Mouse (Mus musculus) heart, postnatal 0 days (tissue): ENCODE measurements at regions not wholly inside any gene's neighbourhood (a gene's known extent, or its start where the extent isn't known, plus 50 kb on each side); places are given as distances from the start of the nearest gene placed in this dataset.

ENCODE experiments used
- ATAC-seq: fragments of 200-750 bp; cut with Nextera tagmentation; 2 replicates; pipeline ENCODE4 v1.8.0; 2017; ENCODE audit warnings: low read depth, moderate number of reproducible peaks, moderate library complexity; ENCODE audit not compliant: insufficient read depth
- DNase-seq: peaks from one replicate; pipeline ENCODE4 v3.0.0-alpha.2; 2016; ENCODE audit warnings: low spot score
- H3K27ac ChIP-seq: fragments of 300-500 bp; sonication (generic); 2 replicates; pipeline ENCODE4 v1.5.1; 2014; ENCODE audit warnings: low read depth, mild to moderate bottlenecking
- H3K27me3 ChIP-seq: fragments of 300-500 bp; sonication (generic); 2 replicates; pipeline ENCODE4 v1.6.1; 2014; ENCODE audit warnings: low read length, mixed read lengths; ENCODE audit not compliant: control insufficient read depth, insufficient read depth
- H3K36me3 ChIP-seq: fragments of 300-500 bp; sonication (generic); replicated peaks from 2 replicates; pipeline ENCODE4 v1.6.1; 2014; ENCODE audit warnings: low read length, mixed read lengths; ENCODE audit not compliant: control insufficient read depth, insufficient read depth
- H3K4me1 ChIP-seq: fragments of 300-500 bp; sonication (generic); 2 replicates; pipeline ENCODE4 v1.6.1; 2014; ENCODE audit warnings: antibody characterized with exemption; ENCODE audit not compliant: control insufficient read depth, insufficient read depth
- H3K4me2 ChIP-seq: fragments of 300-500 bp; sonication (generic); 2 replicates; pipeline ENCODE4 v1.6.1; 2014; ENCODE audit warnings: low read depth, mild to moderate bottlenecking, low read length, moderate library complexity
- H3K4me3 ChIP-seq: fragments of 300-500 bp; sonication (generic); 2 replicates; pipeline ENCODE4 v1.5.1; 2014; ENCODE audit warnings: low read depth, low read length
- H3K9ac ChIP-seq: fragments of 300-500 bp; sonication (generic); replicated peaks from 2 replicates; pipeline ENCODE4 v1.6.1; 2014; ENCODE audit warnings: low read depth, low read length, mixed read lengths
- H3K9me3 ChIP-seq: fragments of 300-500 bp; sonication (generic); replicated peaks from 2 replicates; pipeline ENCODE4 v1.6.1; 2016; ENCODE audit warnings: low read length; ENCODE audit not compliant: control insufficient read depth
- CTCF ChIP-seq: IDR thresholded peaks from 2 replicates; pipeline ENCODE4 v1.5.1; 2016; ENCODE audit warnings: antibody characterized with exemption, control low read depth, low read depth
- EP300 ChIP-seq: IDR thresholded peaks from 2 replicates; pipeline ENCODE4 v1.6.1; 2016; ENCODE audit warnings: antibody characterized with exemption, low read depth
- WGBS: fragments of 180-500 bp; shearing (Covaris S2); extraction: QIAGEN DNeasy Blood & Tissue Kit; methylation state at CpG from one replicate; pipeline ENCODE4 v1.1.7; 2014; 5-methylcytosine and 5-hydroxymethylcytosine counted together

DNA sequence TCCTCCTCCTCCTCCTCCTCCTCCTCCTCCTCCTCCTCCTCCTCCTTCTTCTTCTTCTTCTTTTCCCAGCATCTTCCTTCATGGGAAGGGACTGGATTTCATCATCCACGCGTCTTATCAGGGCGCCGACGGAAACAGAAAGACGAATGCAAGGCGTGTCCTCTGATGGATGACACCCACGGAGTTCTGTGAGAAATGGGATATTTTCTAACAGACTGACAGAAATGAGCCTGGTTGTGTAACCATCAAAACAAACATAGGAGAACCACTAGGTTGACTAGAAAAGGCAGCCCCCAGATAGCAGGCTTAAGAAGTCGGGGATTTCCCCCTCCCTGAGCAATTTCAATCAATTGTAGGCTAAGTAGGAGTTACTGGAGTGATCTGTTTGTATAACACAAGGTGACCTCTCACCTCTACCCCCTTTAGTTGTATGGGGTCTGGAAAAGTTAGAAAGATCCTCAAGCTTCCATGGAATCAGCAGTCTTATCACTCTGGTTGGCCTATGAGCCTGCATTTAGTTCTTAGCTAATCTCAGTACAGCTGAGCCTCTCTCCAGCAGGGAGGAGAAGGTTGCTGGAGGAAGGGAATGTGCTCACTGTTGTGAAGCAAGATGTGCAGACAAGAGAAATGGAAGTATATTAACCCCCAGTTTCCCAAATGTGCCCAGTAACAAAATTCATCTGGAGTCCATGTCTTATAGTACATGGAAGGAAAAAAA, 260.0 kb upstream of the Lyplal1 start:
- no peak for TF ChIP-seq CTCF
- no peak for TF ChIP-seq EP300
- H3K27ac ChIP-seq: no peak overlapping the region
- H3K4me1 ChIP-seq: no peaks in the 10 kb centered on the region
- H3K9me3 ChIP-seq: no peaks in the 10 kb centered on the region
- ATAC-seq (no peak), DNase-seq (no peak)
- no peaks in the 10 kb centered on the region for H3K27me3 ChIP-seq
- H3K4me2 ChIP-seq: no peak overlapping the region
- 40% methylated on average over 9 of the region's 9 CpGs for WGBS
- H3K36me3 ChIP-seq: no peaks in the 10 kb centered on the region
- H3K9ac ChIP-seq: no peak overlapping the region
- H3K4me3 ChIP-seq: no peak overlapping the region

DNA sequence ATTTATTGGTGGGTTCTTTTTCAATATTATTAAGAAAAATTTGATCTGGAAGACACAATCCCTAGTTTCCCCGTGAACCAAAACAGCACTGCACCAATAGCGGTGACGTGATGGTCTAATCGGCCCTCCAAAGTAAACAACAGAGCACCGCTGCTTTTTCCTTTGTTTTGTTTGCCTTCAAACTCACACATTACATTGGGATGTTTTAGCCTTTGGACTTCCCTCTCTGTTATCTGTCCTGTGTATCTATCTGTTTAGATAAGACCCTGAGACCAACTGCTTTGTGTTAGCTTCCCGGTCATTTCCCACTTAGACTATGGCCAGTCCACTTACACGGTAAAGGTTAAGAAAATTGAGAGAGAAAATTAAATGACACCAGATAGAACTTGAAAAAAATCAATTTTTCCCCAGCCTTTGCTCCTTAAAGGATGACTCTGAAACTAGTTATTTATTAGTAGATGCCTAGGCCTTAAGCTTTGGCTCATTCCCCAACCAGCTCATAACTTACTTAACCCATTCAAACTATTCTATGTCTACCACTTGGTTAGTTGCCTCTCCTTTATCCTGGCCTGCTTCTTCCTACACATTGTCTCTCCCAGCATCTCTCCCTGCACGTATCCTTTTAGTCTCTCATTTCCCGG, 257.0 kb upstream of the Lyplal1 start:
- Histone ChIP-seq H3K4me3 (no peak overlapping the region), H3K4me2 (no peak overlapping the region), H3K27ac (no peak overlapping the region), H3K27me3 (no peaks in the 10 kb centered on the region), H3K9me3 (no peaks in the 10 kb centered on the region), H3K9ac (no peak overlapping the region), H3K4me1 (no peaks in the 10 kb centered on the region), H3K36me3 (no peaks in the 10 kb centered on the region)
- DNase-seq (no peak), ATAC-seq (no peak)
- TF ChIP-seq EP300: no peak
- no peak for TF ChIP-seq CTCF
- 61% methylated on average over 9 of the region's 9 CpGs for WGBS

DNA sequence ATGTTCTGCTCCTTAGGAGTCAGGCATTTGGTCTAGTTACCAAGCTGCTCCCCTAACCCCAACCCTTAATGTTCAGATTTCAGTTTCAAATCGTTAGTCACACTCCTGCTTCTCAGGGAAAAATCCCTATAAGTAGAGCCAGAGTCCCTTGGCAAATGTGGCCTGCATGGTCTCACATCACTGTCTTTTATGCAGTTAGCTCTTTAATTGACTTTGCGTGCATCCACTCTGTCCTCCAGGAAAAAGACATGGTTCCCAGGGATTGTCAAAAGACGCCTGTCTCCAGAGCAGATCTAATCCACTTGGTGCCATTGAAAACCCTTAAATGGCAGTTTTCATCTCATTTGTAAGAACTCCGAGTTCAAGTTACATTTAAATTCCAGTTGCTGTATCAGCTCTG, 256.3 kb upstream of the Lyplal1 start:
- Histone ChIP-seq H3K4me1 (no peaks in the 10 kb centered on the region), H3K4me2 (no peak overlapping the region), H3K9me3 (no peaks in the 10 kb centered on the region), H3K9ac (no peak overlapping the region), H3K27ac (no peak overlapping the region), H3K4me3 (no peak overlapping the region), H3K27me3 (no peaks in the 10 kb centered on the region), H3K36me3 (no peaks in the 10 kb centered on the region)
- no peak for ATAC-seq
- no peak for DNase-seq
- WGBS: 58% methylated on average over 4 of the region's 4 CpGs
- TF ChIP-seq CTCF: no peak

GRCm38 (mm10) chr1:186372770-186373353, 255.8 kb upstream of the Lyplal1 start:
- Histone ChIP-seq H3K36me3 (no peaks in the 10 kb centered on the region), H3K4me1 (no peaks in the 10 kb centered on the region), H3K9ac (no peak overlapping the region), H3K27me3 (no peaks in the 10 kb centered on the region), H3K4me3 (no peak overlapping the region), H3K27ac (no peak overlapping the region), H3K9me3 (no peaks in the 10 kb centered on the region), H3K4me2 (no peak overlapping the region)
- WGBS: 100% methylated on average over 2 of the region's 2 CpGs
- ATAC-seq: no peak
- no peak for TF ChIP-seq EP300
- TF ChIP-seq CTCF: no peak
- DNase-seq: no peak

DNA sequence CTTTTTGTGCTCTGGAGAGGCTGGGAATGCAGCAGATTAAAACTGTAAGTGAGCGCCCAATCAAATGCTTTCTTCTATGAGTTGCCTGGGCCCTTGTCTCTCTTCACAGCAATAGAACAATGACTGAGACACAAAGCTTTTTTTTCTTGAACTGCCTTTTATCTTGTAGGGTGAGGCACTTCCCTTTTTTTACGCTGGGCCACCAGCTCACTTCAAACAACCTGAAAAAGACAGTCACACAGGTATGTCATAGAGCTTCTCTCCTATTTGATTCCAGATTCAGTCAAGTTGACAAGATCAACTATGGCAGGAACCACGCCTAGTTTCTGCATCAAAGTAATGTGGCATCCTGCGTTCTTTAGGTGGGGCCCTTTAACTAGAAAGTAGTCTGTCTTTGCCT, 246.2 kb upstream of the Lyplal1 start:
- TF ChIP-seq EP300 (no peak), CTCF (no peak)
- WGBS: 66% methylated on average over 4 of the region's 4 CpGs
- ATAC-seq: no peak

More for the DNA sequence above, 246.2 kb upstream of the Lyplal1 start:
- no peak overlapping the region for H3K27ac ChIP-seq
- H3K4me3 ChIP-seq: no peak overlapping the region
- no peak overlapping the region for H3K4me2 ChIP-seq
- no peaks in the 10 kb centered on the region for H3K9me3 ChIP-seq
- no peaks in the 10 kb centered on the region for H3K4me1 ChIP-seq
- H3K9ac ChIP-seq: no peak overlapping the region
- H3K27me3 ChIP-seq: no peaks in the 10 kb centered on the region
- H3K36me3 ChIP-seq: no peaks in the 10 kb centered on the region
- no peak for DNase-seq
